Mouse (Mus musculus) liver, embryonic 13.5 days (tissue): Measurements from ENCODE around the gene Twsg1. TPM values are rescaled to one million over a fixed set of nuclear protein-coding genes. Genes with fewer than 3 reads are reported as not detected.

Source experiments
- ATAC-seq: fragments of 200-750 bp; cut with Nextera tagmentation; 2 replicates; pipeline ENCODE4 v1.8.0; 2017; ENCODE audit warnings: low read depth, mild to moderate bottlenecking, moderate number of reproducible peaks, moderate library complexity
- DNase-seq: peaks from one replicate; pipeline ENCODE4 v3.0.0; 2022
- H3K27ac ChIP-seq: fragments of 300-500 bp; sonication (generic); 2 replicates; pipeline ENCODE4 v1.5.1; 2015; ENCODE audit warnings: moderate library complexity, mild to moderate bottlenecking, inconsistent platforms
- H3K27me3 ChIP-seq: fragments of 300-500 bp; sonication (generic); 2 replicates; pipeline ENCODE4 v1.6.1; 2015; ENCODE audit warnings: mild to moderate bottlenecking, inconsistent platforms
- H3K36me3 ChIP-seq: fragments of 300-500 bp; sonication (generic); 2 replicates; pipeline ENCODE4 v1.6.1; 2015; ENCODE audit warnings: mild to moderate bottlenecking, inconsistent platforms
- H3K4me1 ChIP-seq: fragments of 300-500 bp; sonication (generic); replicated peaks from 2 replicates; pipeline ENCODE4 v1.6.1; 2015; ENCODE audit warnings: inconsistent platforms
- H3K4me2 ChIP-seq: fragments of 300-500 bp; sonication (generic); 2 replicates; pipeline ENCODE4 v1.6.1; 2015; ENCODE audit warnings: inconsistent platforms, mild to moderate bottlenecking, moderate library complexity
- H3K4me3 ChIP-seq: fragments of 300-500 bp; sonication (generic); replicated peaks from 2 replicates; pipeline ENCODE4 v1.5.1; 2015; ENCODE audit warnings: mild to moderate bottlenecking, inconsistent platforms
- H3K9ac ChIP-seq: fragments of 300-500 bp; sonication (generic); 2 replicates; pipeline ENCODE4 v1.6.1; 2015; ENCODE audit warnings: mild to moderate bottlenecking, inconsistent platforms
- H3K9me3 ChIP-seq: fragments of 300-500 bp; sonication (generic); replicated peaks from 2 replicates; pipeline ENCODE4 v1.6.1; 2016; ENCODE audit warnings: inconsistent platforms
- WGBS: fragments of 180-500 bp; shearing (Covaris S2); methylation state at CpG from one replicate; pipeline ENCODE4 v1.1.7; 2015; ENCODE audit not compliant: insufficient replicate concordance; 5-methylcytosine and 5-hydroxymethylcytosine counted together
- polyA plus RNA-seq: library from polyadenylated mRNA; unstranded; fragments of >200 nt; fragmentation: Nextera tagmentation; extraction: Ambion mirVana; gene quantifications from 2 replicates; pipeline ENCODE4 v1.2.1, GENCODE M21; 2015

Twsg1 gene
- polyA plus RNA-seq, 1 experiment from 2014 or later, result 16.2 TPM

GRCm38 (mm10) chr17:65953959-65954358 lies 2.9 kb upstream of the Twsg1 start:
- Histone ChIP-seq H3K4me1 (peaks cover 43% of the 10 kb centered on the region), H3K9me3 (no peaks in the 10 kb centered on the region), H3K4me3 (no peak overlapping the region), H3K9ac (no peak overlapping the region), H3K27ac (no peak overlapping the region), H3K4me2 (no peak overlapping the region), H3K27me3 (no peaks in the 10 kb centered on the region), H3K36me3 (no peaks in the 10 kb centered on the region)
- no peak for DNase-seq
- 36% methylated on average over 4 of the region's 4 CpGs for WGBS
- ATAC-seq, result no peak

- Histone ChIP-seq H3K9ac (no peak overlapping the region), H3K36me3 (peaks cover 14% of the 10 kb centered on the region), H3K4me2 (no peak overlapping the region), H3K4me3 (no peak overlapping the region), H3K27me3 (no peaks in the 10 kb centered on the region), H3K27ac (0 out of 2 replicates have a peak overlapping the region, but pooled peaks have one; percentile 48), H3K4me1 (peaks cover 41% of the 10 kb centered on the region), H3K9me3 (no peaks in the 10 kb centered on the region)
- WGBS, result 64% methylated on average over 5 of the region's 5 CpGs
- DNase-seq (peak; percentile 24), ATAC-seq (no peak)
Measured at GRCm38 (mm10) chr17:65952083-65952482, 1.1 kb upstream of the Twsg1 start.

GRCm38 (mm10) chr17:65950183-65950582 lies 843 bp downstream of the Twsg1 start:
- Histone ChIP-seq H3K4me2 (peak overlapping the region; percentile 93), H3K9ac (peak overlapping the region; percentile 94), H3K36me3 (peaks cover 22% of the 10 kb centered on the region), H3K27ac (peak overlapping the region; percentile 87; the same call in 1 of the 2 replicates), H3K9me3 (no peaks in the 10 kb centered on the region), H3K4me1 (peaks cover 40% of the 10 kb centered on the region), H3K27me3 (no peaks in the 10 kb centered on the region), H3K4me3 (peak overlapping the region; percentile 89)
- DNase-seq (no peak), ATAC-seq (no peak)
- 34% methylated on average over 7 of the region's 7 CpGs for WGBS

- Histone ChIP-seq H3K4me2 (no peak overlapping the region), H3K9ac (no peak overlapping the region), H3K9me3 (no peaks in the 10 kb centered on the region), H3K27ac (no peak overlapping the region), H3K27me3 (no peaks in the 10 kb centered on the region), H3K4me3 (no peak overlapping the region), H3K4me1 (peaks cover 40% of the 10 kb centered on the region), H3K36me3 (peaks cover 22% of the 10 kb centered on the region)
- WGBS, result 78% methylated on average over 8 of the region's 8 CpGs
- ATAC-seq (no peak), DNase-seq (no peak)
Measured at GRCm38 (mm10) chr17:65947307-65947706, 3.7 kb downstream of the Twsg1 start.

- WGBS, result 52% methylated on average over 2 of the region's 2 CpGs
- Histone ChIP-seq H3K36me3 (peaks cover 22% of the 10 kb centered on the region), H3K4me2 (no peak overlapping the region), H3K4me1 (peaks cover 44% of the 10 kb centered on the region), H3K9me3 (no peaks in the 10 kb centered on the region), H3K4me3 (no peak overlapping the region), H3K9ac (no peak overlapping the region), H3K27ac (no peak overlapping the region), H3K27me3 (no peaks in the 10 kb centered on the region)
- no peak for ATAC-seq
- no peak for DNase-seq
Measured at GRCm38 (mm10) chr17:65945420-65945819, 5.6 kb downstream of the Twsg1 start.

- peaks cover 33% of the 10 kb centered on the region for H3K4me1 ChIP-seq
- no peak overlapping the region for H3K4me2 ChIP-seq
- peaks cover 13% of the 10 kb centered on the region; the same call in 1 of the 2 replicates for H3K36me3 ChIP-seq
- H3K27me3 ChIP-seq, result no peaks in the 10 kb centered on the region
- ATAC-seq, result peak; percentile 47
- H3K4me3 ChIP-seq, result no peak overlapping the region
- H3K27ac ChIP-seq, result no peak overlapping the region
- no peak for DNase-seq
- WGBS, result 75% methylated on average over 4 of the region's 4 CpGs
- no peaks in the 10 kb centered on the region for H3K9me3 ChIP-seq
- H3K9ac ChIP-seq, result no peak overlapping the region
Measured at GRCm38 (mm10) chr17:65942394-65942793, 8.6 kb downstream of the Twsg1 start.

GRCm38 (mm10) chr17:65941275-65941674 lies 9.8 kb downstream of the Twsg1 start:
- WGBS, result 78% methylated on average over 6 of the region's 6 CpGs
- H3K27ac ChIP-seq, result no peak overlapping the region
- H3K4me3 ChIP-seq, result no peak overlapping the region
- DNase-seq (no peak), ATAC-seq (no peak)
- no peak overlapping the region for H3K4me2 ChIP-seq
- no peaks in the 10 kb centered on the region for H3K9me3 ChIP-seq
- H3K4me1 ChIP-seq, result peaks cover 33% of the 10 kb centered on the region
- H3K36me3 ChIP-seq, result peaks cover 14% of the 10 kb centered on the region; the same call in 1 of the 2 replicates
- H3K27me3 ChIP-seq, result no peaks in the 10 kb centered on the region
- H3K9ac ChIP-seq, result no peak overlapping the region

- DNase-seq, result no peak
- no peaks in the 10 kb centered on the region for H3K9me3 ChIP-seq
- no peak overlapping the region for H3K4me2 ChIP-seq
- 78% methylated on average over 12 of the region's 12 CpGs for WGBS
- H3K4me1 ChIP-seq, result peaks cover 30% of the 10 kb centered on the region
- ATAC-seq, result no peak
- H3K9ac ChIP-seq, result no peak overlapping the region
- H3K27ac ChIP-seq, result 0 out of 2 replicates have a peak overlapping the region, but pooled peaks have one; percentile 10
- peaks cover 18% of the 10 kb centered on the region; the same call in 1 of the 2 replicates for H3K36me3 ChIP-seq
- no peak overlapping the region for H3K4me3 ChIP-seq
- H3K27me3 ChIP-seq, result no peaks in the 10 kb centered on the region
Measured at GRCm38 (mm10) chr17:65940221-65940620, 10.8 kb downstream of the Twsg1 start.

- no peak overlapping the region for H3K4me3 ChIP-seq
- no peaks in the 10 kb centered on the region for H3K27me3 ChIP-seq
- peaks cover 27% of the 10 kb centered on the region for H3K4me1 ChIP-seq
- H3K4me2 ChIP-seq, result no peak overlapping the region
- H3K27ac ChIP-seq, result peak overlapping the region; percentile 20; the same call in 1 of the 2 replicates
- DNase-seq (no peak), ATAC-seq (no peak)
- peaks cover 21% of the 10 kb centered on the region; the same call in 1 of the 2 replicates for H3K36me3 ChIP-seq
- H3K9ac ChIP-seq, result no peak overlapping the region
- whole genome bisulfite sequencing, result 69% methylated on average over 14 of the region's 14 CpGs
- no peaks in the 10 kb centered on the region for H3K9me3 ChIP-seq
Measured at GRCm38 (mm10) chr17:65939461-65940192, 11.4 kb downstream of the Twsg1 start.

- no peak overlapping the region for H3K27ac ChIP-seq
- peaks cover 28% of the 10 kb centered on the region for H3K36me3 ChIP-seq
- ATAC-seq (no peak), DNase-seq (no peak)
- no peak overlapping the region for H3K9ac ChIP-seq
- no peaks in the 10 kb centered on the region for H3K9me3 ChIP-seq
- peaks cover 21% of the 10 kb centered on the region for H3K4me1 ChIP-seq
- WGBS, result 86% methylated on average over 9 of the region's 9 CpGs
- H3K27me3 ChIP-seq, result no peaks in the 10 kb centered on the region
- no peak overlapping the region for H3K4me3 ChIP-seq
- no peak overlapping the region for H3K4me2 ChIP-seq
Measured at GRCm38 (mm10) chr17:65937671-65938070, 13.4 kb downstream of the Twsg1 start.

- Histone ChIP-seq H3K9ac (no peak overlapping the region), H3K4me3 (no peak overlapping the region), H3K4me1 (peaks cover 9% of the 10 kb centered on the region), H3K27ac (no peak overlapping the region), H3K9me3 (no peaks in the 10 kb centered on the region), H3K27me3 (no peaks in the 10 kb centered on the region), H3K36me3 (peaks cover 31% of the 10 kb centered on the region), H3K4me2 (no peak overlapping the region)
- 85% methylated on average over 2 of the region's 2 CpGs for WGBS
- no peak for DNase-seq
- ATAC-seq, result no peak
Measured at GRCm38 (mm10) chr17:65933741-65934140, 17.3 kb downstream of the Twsg1 start.

- no peak overlapping the region for H3K4me2 ChIP-seq
- WGBS, result 61% methylated on average over 6 of the region's 6 CpGs
- ATAC-seq, result no peak
- peaks cover 30% of the 10 kb centered on the region for H3K36me3 ChIP-seq
- no peak for DNase-seq
- H3K4me1 ChIP-seq, result peaks cover 9% of the 10 kb centered on the region
- no peaks in the 10 kb centered on the region for H3K27me3 ChIP-seq
- no peak overlapping the region for H3K9ac ChIP-seq
- no peaks in the 10 kb centered on the region for H3K9me3 ChIP-seq
- H3K4me3 ChIP-seq, result no peak overlapping the region
- no peak overlapping the region for H3K27ac ChIP-seq
Measured at GRCm38 (mm10) chr17:65931525-65931924, 19.5 kb downstream of the Twsg1 start.
